Mouse (Mus musculus): ENCODE measurements around the gene Olfr1222. TPM values are rescaled to one million over a fixed set of nuclear protein-coding genes. Genes with fewer than 3 reads are reported as not detected.
"Not testable (repeated sequence)": the region's sequence is repeated elsewhere in the genome, so short reads cannot be mapped to it uniquely, and the experiment has no call there.

Olfr1222 gene
- polyA plus RNA-seq (2012; ENCODE audit: insufficient read depth, insufficient read length, missing spikeins), result not detected in 2 replicates

DNA sequence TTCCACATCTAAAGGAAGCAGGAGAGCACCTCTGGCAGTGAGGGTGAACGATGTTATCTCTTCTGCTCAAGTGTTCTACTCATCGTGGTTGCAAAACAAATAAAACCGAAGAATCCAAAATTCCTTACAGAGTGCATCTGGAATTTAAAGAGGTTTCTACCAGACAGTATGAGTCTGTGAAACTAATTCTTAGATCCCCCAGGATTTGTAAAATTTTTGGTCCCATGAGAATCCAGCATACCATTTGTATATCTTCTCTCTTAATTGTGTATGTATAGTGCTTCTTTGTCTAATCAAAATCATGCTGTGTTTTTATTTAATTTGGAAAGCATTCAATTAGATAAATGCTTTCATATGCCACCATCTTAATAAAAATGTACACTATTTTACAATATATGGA is at the start of gene Olfr1222:
Gene Olfr1222, minus strand, starts transcription at position 101 of the 400 bp plus-strand sequence.
- H3K4me1 ChIP-seq (ENCODE audit: control insufficient read depth, insufficient read depth, insufficient read length, low read length), result no peaks in the 10 kb centered on the region
- H3K4me3 ChIP-seq (ENCODE audit: insufficient read depth, low read depth, low read length), result no peak within 1 kb of the TSS
- H3K27ac ChIP-seq (replicated peaks; ENCODE audit: low read depth, low read length), result no peak within 1 kb of the TSS

- Histone ChIP-seq H3K4me3 (ENCODE audit: insufficient read depth, low read depth, low read length) (no peak within 1 kb of the TSS), H3K27ac (replicated peaks; ENCODE audit: low read depth, low read length) (no peak within 1 kb of the TSS), H3K4me1 (ENCODE audit: control insufficient read depth, insufficient read depth, insufficient read length, low read length) (no peaks in the 10 kb centered on the region)
Observed at GRCm38 (mm10) chr2:89174569-89174968, 41.7 kb upstream of the Olfr1222 start, which contains the start of gene Olfr1225. Gene Olfr1225, minus strand, starts transcription at chr2:89174669.

- H3K27ac ChIP-seq (replicated peaks; ENCODE audit: low read depth, low read length); H3K4me3 ChIP-seq (ENCODE audit: insufficient read depth, low read depth, low read length); H3K4me1 ChIP-seq (ENCODE audit: control insufficient read depth, insufficient read depth, insufficient read length, low read length): not testable (repeated sequence)
Observed at GRCm38 (mm10) chr2:89164711-89165110, 31.9 kb upstream of the Olfr1222 start.

DNA sequence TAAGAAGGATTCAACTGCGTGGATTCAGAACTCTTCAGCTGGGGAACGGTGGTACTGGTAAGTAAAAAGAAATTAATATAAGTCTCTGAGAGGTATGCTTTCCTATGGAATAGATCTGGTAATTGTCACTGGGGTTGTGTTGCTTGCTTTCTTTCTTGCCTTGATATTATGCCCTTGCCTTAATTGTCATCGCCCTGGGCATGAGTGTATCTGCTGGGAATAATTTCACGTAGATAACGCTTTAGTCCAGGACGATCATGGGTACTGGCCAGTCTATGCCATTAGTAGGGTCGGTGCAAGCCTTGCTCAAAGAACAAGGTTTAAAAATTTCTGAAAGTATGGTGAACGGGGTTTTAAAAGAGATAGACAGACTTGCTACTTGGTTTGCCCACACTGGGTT is 31.1 kb upstream of the Olfr1222 start, which contains the start of gene Olfr1224-ps1:
Gene Olfr1224-ps1, minus strand, starts transcription at position 101 of the 400 bp plus-strand sequence.
- not testable (repeated sequence) for H3K4me1 ChIP-seq (ENCODE audit: control insufficient read depth, insufficient read depth, insufficient read length, low read length); H3K4me3 ChIP-seq (ENCODE audit: insufficient read depth, low read depth, low read length); H3K27ac ChIP-seq (replicated peaks; ENCODE audit: low read depth, low read length)

DNA sequence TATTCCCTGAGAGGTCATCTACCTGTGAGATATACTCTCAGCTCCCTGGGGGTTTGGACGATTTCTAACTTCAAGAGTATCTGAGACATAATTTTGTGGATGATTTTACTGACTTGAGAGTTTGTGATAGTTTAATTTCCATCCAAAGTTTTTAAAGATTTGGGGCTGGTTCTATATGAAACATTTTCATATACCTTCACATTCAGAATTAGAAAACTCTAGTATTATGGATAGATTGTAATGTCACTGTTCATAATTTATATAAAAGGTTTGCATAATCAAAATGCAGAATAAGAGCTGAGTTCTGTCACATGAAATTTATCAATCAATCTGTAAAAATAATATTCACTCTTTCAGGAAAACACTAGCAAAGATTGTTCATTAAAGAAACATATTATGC is 18.6 kb upstream of the Olfr1222 start, which contains the start of gene Olfr1223:
Gene Olfr1223, minus strand, starts transcription at position 101 of the 400 bp plus-strand sequence.
- no peak within 1 kb of the TSS for H3K4me3 ChIP-seq (ENCODE audit: insufficient read depth, low read depth, low read length)
- no peak within 1 kb of the TSS for H3K27ac ChIP-seq (replicated peaks; ENCODE audit: low read depth, low read length)
- no peaks in the 10 kb centered on the region for H3K4me1 ChIP-seq (ENCODE audit: control insufficient read depth, insufficient read depth, insufficient read length, low read length)

- H3K4me3 ChIP-seq (ENCODE audit: insufficient read depth, low read depth, low read length), result no peak within 1 kb of the TSS
- H3K27ac ChIP-seq (replicated peaks; ENCODE audit: low read depth, low read length), result no peak within 1 kb of the TSS
- H3K4me1 ChIP-seq (ENCODE audit: control insufficient read depth, insufficient read depth, insufficient read length, low read length), result no peaks in the 10 kb centered on the region
Observed at GRCm38 (mm10) chr2:89117183-89117582, 15.7 kb downstream of the Olfr1222 start, which contains the start of gene Olfr1221. Gene Olfr1221, minus strand, starts transcription at chr2:89117283.

DNA sequence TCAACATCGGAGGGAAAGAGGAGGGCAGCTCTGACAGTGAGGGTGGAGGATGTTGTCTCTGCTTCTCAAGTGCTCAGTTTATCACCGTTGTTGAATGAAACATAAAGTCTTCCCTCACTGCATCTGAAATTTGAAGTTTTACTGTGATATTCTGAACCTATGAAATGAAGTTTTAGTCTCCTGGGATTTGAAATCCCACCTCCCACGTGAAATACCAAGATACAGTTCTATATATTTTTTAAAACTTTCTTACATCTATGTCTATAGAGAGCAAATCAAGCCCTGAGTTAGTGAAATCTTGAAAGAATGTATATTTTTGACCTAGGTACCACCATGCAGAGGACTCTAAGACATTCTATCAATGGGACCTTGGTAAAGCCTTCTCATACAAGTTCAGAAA is 26.1 kb downstream of the Olfr1222 start, which contains the start of gene Olfr1220:
Gene Olfr1220, minus strand, starts transcription at position 101 of the 400 bp plus-strand sequence.
- no peaks in the 10 kb centered on the region for H3K4me1 ChIP-seq (ENCODE audit: control insufficient read depth, insufficient read depth, insufficient read length, low read length)
- no peak within 1 kb of the TSS for H3K27ac ChIP-seq (replicated peaks; ENCODE audit: low read depth, low read length)
- no peak within 1 kb of the TSS for H3K4me3 ChIP-seq (ENCODE audit: insufficient read depth, low read depth, low read length)

DNA sequence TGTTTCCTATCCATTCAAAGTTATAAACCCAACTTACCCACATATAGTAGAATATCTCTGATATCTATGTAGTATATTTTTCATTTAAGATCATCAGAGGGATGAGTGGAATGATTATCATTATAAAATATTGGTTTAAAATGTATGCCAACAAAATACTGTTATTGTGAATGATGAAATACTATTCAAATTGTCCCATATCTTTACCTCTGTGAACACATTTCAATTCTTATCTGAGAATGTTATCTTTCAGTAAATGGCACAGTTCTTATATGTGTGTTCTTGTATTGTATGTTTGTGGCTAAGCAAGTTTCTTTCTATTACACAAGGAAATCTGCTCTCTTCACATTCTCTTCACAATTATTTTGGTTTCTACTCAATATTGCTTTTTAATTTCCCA is 27.2 kb downstream of the Olfr1222 start:
- Histone ChIP-seq H3K4me1 (ENCODE audit: control insufficient read depth, insufficient read depth, insufficient read length, low read length) (no peaks in the 10 kb centered on the region), H3K4me3 (ENCODE audit: insufficient read depth, low read depth, low read length) (no peak overlapping the region), H3K27ac (replicated peaks; ENCODE audit: low read depth, low read length) (no peak overlapping the region)

DNA sequence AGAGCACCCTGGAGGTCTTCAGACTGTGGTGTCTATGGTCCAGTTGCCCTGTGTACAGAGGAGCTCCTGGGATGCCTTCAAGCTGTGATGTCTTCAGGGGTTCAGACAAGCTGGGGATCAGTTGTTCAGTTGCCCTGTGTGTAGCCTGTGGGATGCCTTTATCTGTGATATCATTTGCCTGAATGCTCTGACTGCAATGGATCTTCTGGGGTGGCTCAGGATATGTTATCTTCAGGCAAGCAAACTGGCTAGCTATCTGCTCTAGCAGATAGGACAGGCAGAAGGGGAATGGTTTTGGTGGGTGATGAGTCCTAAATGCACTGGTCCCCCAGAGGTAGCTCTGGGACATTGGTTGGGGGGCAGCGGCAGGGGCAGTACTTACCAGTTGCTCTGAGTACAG is 39.0 kb downstream of the Olfr1222 start:
- no peak overlapping the region for H3K27ac ChIP-seq (replicated peaks; ENCODE audit: low read depth, low read length)
- H3K4me1 ChIP-seq (ENCODE audit: control insufficient read depth, insufficient read depth, insufficient read length, low read length), result no peaks in the 10 kb centered on the region
- H3K4me3 ChIP-seq (ENCODE audit: insufficient read depth, low read depth, low read length), result no peak overlapping the region

DNA sequence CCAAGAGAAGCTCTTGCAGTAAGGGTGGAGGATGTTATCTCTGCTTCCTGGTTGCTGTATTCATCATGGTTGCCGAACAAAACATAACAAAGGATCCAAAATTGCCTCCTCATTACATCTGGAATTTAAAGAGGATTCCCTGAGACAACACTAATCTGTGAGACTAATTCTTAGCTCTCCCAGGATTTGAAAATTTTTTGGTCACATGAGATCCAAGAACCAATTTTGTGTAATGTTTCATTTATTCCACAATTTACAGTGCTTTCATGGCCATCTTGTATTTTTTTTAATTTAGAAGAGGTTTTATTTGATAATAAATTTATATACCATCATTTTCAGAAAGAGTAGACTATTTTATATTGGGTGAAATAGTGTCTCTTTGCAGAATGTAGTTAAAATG is 49.4 kb downstream of the Olfr1222 start, which contains the start of gene Olfr1219:
Gene Olfr1219, minus strand, starts transcription at position 101 of the 400 bp plus-strand sequence.
- no peaks in the 10 kb centered on the region for H3K4me1 ChIP-seq (ENCODE audit: control insufficient read depth, insufficient read depth, insufficient read length, low read length)
- no peak within 1 kb of the TSS for H3K27ac ChIP-seq (replicated peaks; ENCODE audit: low read depth, low read length)
- H3K4me3 ChIP-seq (ENCODE audit: insufficient read depth, low read depth, low read length), result no peak within 1 kb of the TSS

DNA sequence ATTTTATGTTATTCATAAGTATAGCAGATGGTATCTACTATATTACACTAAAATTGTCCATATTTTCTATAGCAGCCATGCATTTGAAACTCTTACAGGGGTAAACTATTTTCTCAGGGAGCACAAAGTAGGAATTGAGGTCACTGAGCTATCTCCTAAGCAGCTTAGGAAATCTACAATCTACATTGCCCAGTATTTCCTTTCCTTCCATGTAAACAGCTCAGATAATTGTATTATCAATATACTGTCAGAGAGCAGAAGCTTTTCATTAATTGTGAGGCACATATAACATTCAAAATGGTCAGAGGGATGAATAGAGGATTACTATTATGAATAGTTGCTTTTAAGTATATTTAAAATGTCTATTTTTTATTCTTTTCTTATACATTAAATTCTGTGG is 51.4 kb downstream of the Olfr1222 start:
- Histone ChIP-seq H3K4me3 (ENCODE audit: insufficient read depth, low read depth, low read length) (no peak overlapping the region), H3K27ac (replicated peaks; ENCODE audit: low read depth, low read length) (no peak overlapping the region), H3K4me1 (ENCODE audit: control insufficient read depth, insufficient read depth, insufficient read length, low read length) (no peaks in the 10 kb centered on the region)

Other genes with a start within 250 kb of the Olfr1222 start
- gene Olfr1208, start 230.7 kb downstream of the Olfr1222 start, polyA plus RNA-seq (2012; ENCODE audit: insufficient read depth, insufficient read length, missing spikeins), result not detected in 2 replicates
- not detected in 2 replicates for gene Olfr1209, start 217.9 kb downstream of the Olfr1222 start, polyA plus RNA-seq (2012; ENCODE audit: insufficient read depth, insufficient read length, missing spikeins)
- not detected in 2 replicates for gene Olfr1211, start 194.9 kb downstream of the Olfr1222 start, polyA plus RNA-seq (2012; ENCODE audit: insufficient read depth, insufficient read length, missing spikeins)
- not detected in 2 replicates for gene Olfr1212, start 179.1 kb downstream of the Olfr1222 start, polyA plus RNA-seq (2012; ENCODE audit: insufficient read depth, insufficient read length, missing spikeins)
- gene Gm13762, start 152.8 kb downstream of the Olfr1222 start, polyA plus RNA-seq (2012; ENCODE audit: insufficient read depth, insufficient read length, missing spikeins), result not detected in 2 replicates
- gene Olfr1214, start 140.4 kb downstream of the Olfr1222 start, polyA plus RNA-seq (2012; ENCODE audit: insufficient read depth, insufficient read length, missing spikeins), result not detected in 2 replicates
- gene Olfr1215, start 126.1 kb downstream of the Olfr1222 start, polyA plus RNA-seq (2012; ENCODE audit: insufficient read depth, insufficient read length, missing spikeins), result not detected in 2 replicates
- gene Olfr1216, start 114.7 kb downstream of the Olfr1222 start, polyA plus RNA-seq (2012; ENCODE audit: insufficient read depth, insufficient read length, missing spikeins), result not detected in 2 replicates
- gene Olfr1217, start 101.0 kb downstream of the Olfr1222 start, polyA plus RNA-seq (2012; ENCODE audit: insufficient read depth, insufficient read length, missing spikeins), result not detected in 2 replicates
- gene Olfr1218, start 71.9 kb downstream of the Olfr1222 start, polyA plus RNA-seq (2012; ENCODE audit: insufficient read depth, insufficient read length, missing spikeins), result not detected in 2 replicates
- gene Olfr1219, start 49.5 kb downstream of the Olfr1222 start, polyA plus RNA-seq (2012; ENCODE audit: insufficient read depth, insufficient read length, missing spikeins), result not detected in 2 replicates
- gene Olfr1220, start 26.2 kb downstream of the Olfr1222 start, polyA plus RNA-seq (2012; ENCODE audit: insufficient read depth, insufficient read length, missing spikeins), result not detected in 2 replicates
- not detected in 2 replicates for gene Olfr1221, start 15.8 kb downstream of the Olfr1222 start, polyA plus RNA-seq (2012; ENCODE audit: insufficient read depth, insufficient read length, missing spikeins)
- not detected in 2 replicates for gene Olfr1223, start 18.5 kb upstream of the Olfr1222 start, polyA plus RNA-seq (2012; ENCODE audit: insufficient read depth, insufficient read length, missing spikeins)
- not detected in 2 replicates for gene Olfr1224-ps1, start 31.0 kb upstream of the Olfr1222 start, polyA plus RNA-seq (2012; ENCODE audit: insufficient read depth, insufficient read length, missing spikeins)
- gene Olfr1225, start 41.6 kb upstream of the Olfr1222 start, polyA plus RNA-seq (2012; ENCODE audit: insufficient read depth, insufficient read length, missing spikeins), result not detected in 2 replicates
- gene Olfr1226, start 67.0 kb upstream of the Olfr1222 start, polyA plus RNA-seq (2012; ENCODE audit: insufficient read depth, insufficient read length, missing spikeins), result not detected in 2 replicates
- not detected in 2 replicates for gene Olfr1228, start 121.0 kb upstream of the Olfr1222 start, polyA plus RNA-seq (2012; ENCODE audit: insufficient read depth, insufficient read length, missing spikeins)
- gene Olfr1229, start 155.0 kb upstream of the Olfr1222 start, polyA plus RNA-seq (2012; ENCODE audit: insufficient read depth, insufficient read length, missing spikeins), result not detected in 2 replicates
- gene Olfr1230, start 164.2 kb upstream of the Olfr1222 start, polyA plus RNA-seq (2012; ENCODE audit: insufficient read depth, insufficient read length, missing spikeins), result not detected in 2 replicates
- not detected in 2 replicates for gene Olfr1231, start 174.0 kb upstream of the Olfr1222 start, polyA plus RNA-seq (2012; ENCODE audit: insufficient read depth, insufficient read length, missing spikeins)
- gene Olfr1232, start 196.6 kb upstream of the Olfr1222 start, polyA plus RNA-seq (2012; ENCODE audit: insufficient read depth, insufficient read length, missing spikeins), result not detected in 2 replicates
- gene Olfr1233, start 209.3 kb upstream of the Olfr1222 start, polyA plus RNA-seq (2012; ENCODE audit: insufficient read depth, insufficient read length, missing spikeins), result not detected in 2 replicates
- gene Olfr1234, start 231.8 kb upstream of the Olfr1222 start, polyA plus RNA-seq (2012; ENCODE audit: insufficient read depth, insufficient read length, missing spikeins), result not detected in 2 replicates

All from brown adipose tissue, adult 24 weeks (tissue).